Mouse (Mus musculus): ENCODE measurements around the gene Fam19a1. TPM values are rescaled to one million over a fixed set of nuclear protein-coding genes. Genes with fewer than 3 reads are reported as not detected.

The Fam19a1 gene
- polyA plus RNA-seq, 1 experiment from 2014 or later = 13.4 TPM

DNA sequence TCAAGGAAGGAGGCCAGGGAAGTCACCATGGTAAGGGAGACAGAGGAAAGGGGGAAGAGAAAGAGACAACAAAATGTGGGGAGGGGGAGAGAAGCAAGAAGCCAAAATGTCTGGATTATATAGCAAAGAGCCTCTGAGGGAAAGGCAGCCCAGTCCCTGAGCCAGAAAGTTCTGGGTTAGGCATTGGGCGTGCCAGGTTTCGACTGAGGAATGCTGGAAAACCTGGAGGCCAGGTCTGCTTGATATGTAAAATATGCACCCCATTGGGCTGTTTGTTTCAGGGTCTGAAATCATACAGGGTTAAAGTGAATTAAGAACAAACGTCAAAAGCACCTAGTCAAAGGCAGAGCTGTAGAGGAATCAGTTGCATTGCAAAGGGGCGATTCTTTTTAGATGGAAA, 346.1 kb downstream of the Fam19a1 start:
- H3K4me2 ChIP-seq (replicated peaks; ENCODE audit: low read depth, low read length) = no peak overlapping the region
- H3K4me1 ChIP-seq (ENCODE audit: control insufficient read depth, insufficient read depth, low read length) = peaks cover 4% of the 10 kb centered on the region; the same call in 1 of the 2 replicates
- ATAC-seq (ENCODE audit: insufficient number of reproducible peaks, insufficient read depth, low FRiP score, low read depth) = no peak
- no peak overlapping the region for H3K4me3 ChIP-seq (ENCODE audit: low read depth, low read length)
- no peaks in the 10 kb centered on the region for H3K27me3 ChIP-seq (ENCODE audit: control insufficient read depth, insufficient read depth, low read length)
- no peak overlapping the region for H3K27ac ChIP-seq (ENCODE audit: low read length)
- H3K9ac ChIP-seq (replicated peaks; ENCODE audit: low read depth, low read length) = no peak overlapping the region
- WGBS = 71% methylated on average over 4 of the region's 4 CpGs
- no peaks in the 10 kb centered on the region for H3K9me3 ChIP-seq (ENCODE audit: control insufficient read depth, low read depth, low read length)
- H3K36me3 ChIP-seq (ENCODE audit: control insufficient read depth, insufficient read depth, low read length) = no peaks in the 10 kb centered on the region

DNA sequence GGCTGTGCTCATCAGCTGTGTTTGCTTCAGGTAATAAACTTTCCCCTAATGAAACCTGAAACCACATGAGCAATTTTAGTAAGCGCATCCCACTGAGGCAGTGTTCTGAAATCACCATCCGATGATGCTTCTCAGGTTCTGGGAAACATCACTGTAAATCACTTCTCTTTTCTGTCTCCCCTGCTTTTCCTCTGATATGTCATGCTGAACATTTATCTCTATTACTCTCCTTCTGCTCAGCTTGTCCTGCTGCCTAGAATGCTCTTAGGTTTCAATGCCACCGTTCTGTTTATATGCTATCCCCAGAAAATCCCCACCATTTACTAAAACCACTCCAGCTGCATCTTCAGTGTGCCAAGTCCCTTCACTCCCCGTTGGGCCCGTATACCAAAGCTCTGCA, 386.5 kb downstream of the Fam19a1 start:
- Histone ChIP-seq H3K4me3 (ENCODE audit: low read depth, low read length) (no peak overlapping the region), H3K4me1 (ENCODE audit: control insufficient read depth, insufficient read depth, low read length) (no peaks in the 10 kb centered on the region), H3K9me3 (ENCODE audit: control insufficient read depth, low read depth, low read length) (no peaks in the 10 kb centered on the region), H3K4me2 (replicated peaks; ENCODE audit: low read depth, low read length) (no peak overlapping the region), H3K27ac (ENCODE audit: low read length) (no peak overlapping the region), H3K27me3 (ENCODE audit: control insufficient read depth, insufficient read depth, low read length) (no peaks in the 10 kb centered on the region), H3K9ac (replicated peaks; ENCODE audit: low read depth, low read length) (no peak overlapping the region), H3K36me3 (ENCODE audit: control insufficient read depth, insufficient read depth, low read length) (no peaks in the 10 kb centered on the region)
- 43% methylated on average over 5 of the region's 5 CpGs for WGBS
- ATAC-seq (ENCODE audit: insufficient number of reproducible peaks, insufficient read depth, low FRiP score, low read depth) = no peak

DNA sequence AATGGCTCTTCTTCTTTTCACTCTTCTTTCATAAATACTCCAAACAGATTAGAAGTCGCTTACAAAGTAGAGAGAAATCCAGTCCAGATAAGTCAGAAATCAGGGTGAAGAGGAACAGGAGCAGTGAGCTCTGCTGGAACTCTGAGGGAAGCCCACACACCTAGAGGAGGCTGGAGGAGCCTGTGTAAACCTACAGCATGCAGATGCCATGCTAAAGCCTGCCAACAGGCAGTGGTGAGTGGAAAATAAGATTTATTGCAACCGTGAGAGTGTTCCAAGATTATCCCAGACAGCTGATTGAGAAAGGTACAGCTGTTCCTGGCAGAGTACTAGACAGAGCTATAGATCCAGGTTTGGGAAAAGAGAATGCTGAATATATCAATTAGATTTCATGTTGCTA, 428.6 kb downstream of the Fam19a1 start:
- Histone ChIP-seq H3K4me2 (replicated peaks; ENCODE audit: low read depth, low read length) (no peak overlapping the region), H3K36me3 (ENCODE audit: control insufficient read depth, insufficient read depth, low read length) (no peaks in the 10 kb centered on the region)
- WGBS = 64% methylated on average over 2 of the region's 2 CpGs

DNA sequence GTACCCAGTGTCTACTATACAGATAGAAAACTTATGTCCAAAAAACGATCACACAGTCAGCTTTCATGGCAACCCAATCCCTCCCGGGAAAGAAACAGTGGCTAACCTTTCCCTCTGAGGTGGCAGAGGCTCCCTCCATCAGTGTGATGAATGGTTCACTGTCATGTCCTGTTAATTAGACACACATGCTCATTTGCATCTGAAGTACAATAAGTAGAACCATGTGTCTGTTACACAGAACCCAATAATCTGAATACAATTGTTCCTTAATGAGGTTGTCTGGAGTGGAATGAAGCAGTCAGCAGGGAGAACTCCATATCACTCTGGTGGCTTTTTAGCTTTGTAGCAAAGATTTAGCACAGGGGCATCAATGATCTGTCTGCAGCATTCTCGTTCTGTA, 431.9 kb downstream of the Fam19a1 start:
- no peak overlapping the region for H3K4me2 ChIP-seq (replicated peaks; ENCODE audit: low read depth, low read length)
- 60% methylated on average over 3 of the region's 3 CpGs for WGBS
- no peaks in the 10 kb centered on the region for H3K36me3 ChIP-seq (ENCODE audit: control insufficient read depth, insufficient read depth, low read length)
- no peaks in the 10 kb centered on the region for H3K27me3 ChIP-seq (ENCODE audit: control insufficient read depth, insufficient read depth, low read length)
- H3K9ac ChIP-seq (replicated peaks; ENCODE audit: low read depth, low read length) = no peak overlapping the region
- no peak overlapping the region for H3K4me3 ChIP-seq (ENCODE audit: low read depth, low read length)
- no peaks in the 10 kb centered on the region for H3K4me1 ChIP-seq (ENCODE audit: control insufficient read depth, insufficient read depth, low read length)
- ATAC-seq (ENCODE audit: insufficient number of reproducible peaks, insufficient read depth, low FRiP score, low read depth) = no peak
- no peaks in the 10 kb centered on the region for H3K9me3 ChIP-seq (ENCODE audit: control insufficient read depth, low read depth, low read length)
- no peak overlapping the region for H3K27ac ChIP-seq (ENCODE audit: low read length)

More for the DNA sequence above, 428.6 kb downstream of the Fam19a1 start:
- ATAC-seq (ENCODE audit: insufficient number of reproducible peaks, insufficient read depth, low FRiP score, low read depth) = no peak
- Histone ChIP-seq H3K27ac (ENCODE audit: low read length) (no peak overlapping the region), H3K4me3 (ENCODE audit: low read depth, low read length) (no peak overlapping the region), H3K9me3 (ENCODE audit: control insufficient read depth, low read depth, low read length) (no peaks in the 10 kb centered on the region), H3K27me3 (ENCODE audit: control insufficient read depth, insufficient read depth, low read length) (no peaks in the 10 kb centered on the region), H3K9ac (replicated peaks; ENCODE audit: low read depth, low read length) (no peak overlapping the region), H3K4me1 (ENCODE audit: control insufficient read depth, insufficient read depth, low read length) (no peaks in the 10 kb centered on the region)

DNA sequence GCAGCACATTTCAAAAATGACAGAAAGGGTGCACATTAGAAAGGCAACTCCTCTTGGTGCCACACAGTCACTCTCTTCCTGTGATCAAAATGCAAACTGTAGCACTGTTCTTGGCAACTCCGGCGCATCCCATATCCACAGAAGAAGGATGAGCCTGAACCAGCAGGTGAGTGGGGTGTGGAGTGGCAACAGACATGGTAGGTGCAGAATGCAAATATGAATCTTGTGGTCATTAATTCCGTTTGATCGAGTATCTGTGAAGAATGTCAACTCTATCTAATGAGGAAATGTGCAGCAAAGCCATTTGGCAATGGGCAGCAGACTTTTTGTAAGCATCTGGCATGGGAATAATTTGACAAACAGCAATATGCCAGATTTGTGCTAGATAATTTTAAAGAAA, 437.5 kb downstream of the Fam19a1 start:
- no peaks in the 10 kb centered on the region for H3K9me3 ChIP-seq (ENCODE audit: control insufficient read depth, low read depth, low read length)
- H3K36me3 ChIP-seq (ENCODE audit: control insufficient read depth, insufficient read depth, low read length) = no peaks in the 10 kb centered on the region
- no peak overlapping the region for H3K9ac ChIP-seq (replicated peaks; ENCODE audit: low read depth, low read length)
- H3K4me1 ChIP-seq (ENCODE audit: control insufficient read depth, insufficient read depth, low read length) = no peaks in the 10 kb centered on the region
- no peak overlapping the region for H3K4me2 ChIP-seq (replicated peaks; ENCODE audit: low read depth, low read length)
- WGBS = 89% methylated on average over 4 of the region's 4 CpGs
- no peak overlapping the region for H3K4me3 ChIP-seq (ENCODE audit: low read depth, low read length)
- no peak overlapping the region for H3K27ac ChIP-seq (ENCODE audit: low read length)
- H3K27me3 ChIP-seq (ENCODE audit: control insufficient read depth, insufficient read depth, low read length) = no peaks in the 10 kb centered on the region
- ATAC-seq (ENCODE audit: insufficient number of reproducible peaks, insufficient read depth, low FRiP score, low read depth) = no peak

DNA sequence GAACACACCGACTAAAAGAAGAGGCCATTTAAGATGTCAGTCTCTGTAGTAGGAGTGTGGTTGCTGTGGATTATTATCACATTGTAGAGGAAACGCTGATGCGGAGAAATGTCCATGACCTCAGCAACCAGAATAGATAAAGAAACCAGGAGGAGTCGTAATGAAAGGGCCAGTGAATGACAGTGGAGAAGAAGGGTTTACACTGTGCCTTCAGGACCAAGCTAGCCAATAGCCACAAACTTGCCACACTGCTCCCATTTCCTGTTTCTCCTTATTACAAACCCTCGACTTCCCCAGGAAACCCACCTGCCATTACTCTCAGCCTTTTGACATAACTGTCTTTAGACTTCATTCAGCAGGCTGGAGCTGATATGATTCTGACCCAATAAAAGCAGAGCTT, 465.7 kb downstream of the Fam19a1 start:
- H3K27ac ChIP-seq (ENCODE audit: low read length) = no peak overlapping the region
- 70% methylated on average over 5 of the region's 5 CpGs for WGBS
- H3K27me3 ChIP-seq (ENCODE audit: control insufficient read depth, insufficient read depth, low read length) = no peaks in the 10 kb centered on the region
- H3K4me3 ChIP-seq (ENCODE audit: low read depth, low read length) = no peak overlapping the region
- ATAC-seq (ENCODE audit: insufficient number of reproducible peaks, insufficient read depth, low FRiP score, low read depth) = no peak
- no peaks in the 10 kb centered on the region for H3K36me3 ChIP-seq (ENCODE audit: control insufficient read depth, insufficient read depth, low read length)
- no peaks in the 10 kb centered on the region for H3K9me3 ChIP-seq (ENCODE audit: control insufficient read depth, low read depth, low read length)
- no peaks in the 10 kb centered on the region for H3K4me1 ChIP-seq (ENCODE audit: control insufficient read depth, insufficient read depth, low read length)
- H3K4me2 ChIP-seq (replicated peaks; ENCODE audit: low read depth, low read length) = no peak overlapping the region
- H3K9ac ChIP-seq (replicated peaks; ENCODE audit: low read depth, low read length) = no peak overlapping the region

DNA sequence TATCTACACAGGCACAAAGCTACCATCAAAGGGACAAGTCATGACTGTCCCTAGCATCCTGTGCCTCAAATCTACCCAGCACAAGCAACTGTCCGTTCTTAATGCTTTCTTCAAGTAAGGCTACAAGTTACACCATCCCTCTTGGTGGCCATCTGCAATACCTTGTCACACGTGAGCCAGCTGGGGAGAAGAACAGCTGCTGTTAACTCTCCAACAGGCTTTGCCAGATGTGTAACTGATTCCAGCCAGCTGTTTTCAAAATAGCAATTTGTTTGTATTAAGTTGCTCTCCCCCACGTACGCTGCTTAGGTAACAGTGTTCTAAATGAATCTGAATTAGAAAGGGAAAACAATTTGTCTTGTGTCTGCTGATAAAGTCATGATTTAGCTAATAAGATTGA, 467.8 kb downstream of the Fam19a1 start:
- Histone ChIP-seq H3K4me2 (replicated peaks; ENCODE audit: low read depth, low read length) (no peak overlapping the region), H3K4me1 (ENCODE audit: control insufficient read depth, insufficient read depth, low read length) (no peaks in the 10 kb centered on the region), H3K4me3 (ENCODE audit: low read depth, low read length) (no peak overlapping the region), H3K9ac (replicated peaks; ENCODE audit: low read depth, low read length) (no peak overlapping the region), H3K9me3 (ENCODE audit: control insufficient read depth, low read depth, low read length) (no peaks in the 10 kb centered on the region), H3K27me3 (ENCODE audit: control insufficient read depth, insufficient read depth, low read length) (no peaks in the 10 kb centered on the region), H3K27ac (ENCODE audit: low read length) (no peak overlapping the region), H3K36me3 (ENCODE audit: control insufficient read depth, insufficient read depth, low read length) (no peaks in the 10 kb centered on the region)
- 44% methylated on average over 4 of the region's 4 CpGs for WGBS
- no peak for ATAC-seq (ENCODE audit: insufficient number of reproducible peaks, insufficient read depth, low FRiP score, low read depth)

DNA sequence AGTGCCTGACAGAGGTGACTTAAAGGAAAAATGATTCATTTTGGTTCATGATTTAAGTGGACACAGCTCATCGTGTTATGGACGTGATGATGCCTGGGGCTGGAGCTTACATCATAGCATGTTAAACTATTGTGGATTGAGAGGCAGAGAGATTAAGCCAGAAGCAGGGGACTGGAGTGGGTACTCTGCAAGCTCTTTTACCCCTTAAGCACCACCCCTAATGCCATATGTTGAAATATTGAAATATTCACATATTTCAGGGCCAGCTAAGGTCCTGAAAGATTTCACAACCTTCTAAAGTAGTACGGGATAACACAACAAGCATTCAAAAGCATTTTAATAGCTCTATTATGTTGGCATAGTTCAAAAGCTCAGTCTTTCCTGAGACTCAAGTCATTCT, 468.2 kb downstream of the Fam19a1 start:
- H3K4me1 ChIP-seq (ENCODE audit: control insufficient read depth, insufficient read depth, low read length) = no peaks in the 10 kb centered on the region
- H3K36me3 ChIP-seq (ENCODE audit: control insufficient read depth, insufficient read depth, low read length) = no peaks in the 10 kb centered on the region
- no peak overlapping the region for H3K4me2 ChIP-seq (replicated peaks; ENCODE audit: low read depth, low read length)
- no peak overlapping the region for H3K9ac ChIP-seq (replicated peaks; ENCODE audit: low read depth, low read length)
- H3K27ac ChIP-seq (ENCODE audit: low read length) = no peak overlapping the region
- WGBS = 64% methylated on average over 3 of the region's 3 CpGs
- H3K27me3 ChIP-seq (ENCODE audit: control insufficient read depth, insufficient read depth, low read length) = no peaks in the 10 kb centered on the region
- ATAC-seq (ENCODE audit: insufficient number of reproducible peaks, insufficient read depth, low FRiP score, low read depth) = no peak
- no peaks in the 10 kb centered on the region for H3K9me3 ChIP-seq (ENCODE audit: control insufficient read depth, low read depth, low read length)
- no peak overlapping the region for H3K4me3 ChIP-seq (ENCODE audit: low read depth, low read length)

DNA sequence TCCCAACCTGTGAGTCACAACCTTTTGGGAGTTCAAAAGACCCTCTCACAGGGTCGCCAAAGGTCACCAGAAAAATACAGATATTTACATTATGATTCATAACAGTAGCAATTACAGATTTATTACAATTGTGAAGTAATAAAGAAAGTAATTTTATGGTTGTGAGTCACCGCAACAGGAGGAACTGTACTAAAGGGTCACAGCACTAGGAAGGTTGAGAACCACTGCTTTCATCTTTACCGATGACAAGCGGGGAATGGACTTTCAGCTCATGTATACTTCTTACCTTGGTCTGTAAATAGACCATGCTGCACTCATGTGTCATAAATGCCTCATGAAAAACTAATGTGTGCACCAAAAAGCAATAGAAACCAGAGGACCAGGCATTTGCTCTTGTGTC, 474.5 kb downstream of the Fam19a1 start:
- H3K9ac ChIP-seq (replicated peaks; ENCODE audit: low read depth, low read length) = no peak overlapping the region
- H3K4me2 ChIP-seq (replicated peaks; ENCODE audit: low read depth, low read length) = no peak overlapping the region
- H3K27ac ChIP-seq (ENCODE audit: low read length) = no peak overlapping the region
- no peaks in the 10 kb centered on the region for H3K27me3 ChIP-seq (ENCODE audit: control insufficient read depth, insufficient read depth, low read length)
- no peaks in the 10 kb centered on the region for H3K36me3 ChIP-seq (ENCODE audit: control insufficient read depth, insufficient read depth, low read length)
- WGBS = 79% methylated on average over 4 of the region's 4 CpGs
- H3K9me3 ChIP-seq (ENCODE audit: control insufficient read depth, low read depth, low read length) = no peaks in the 10 kb centered on the region
- no peak for ATAC-seq (ENCODE audit: insufficient number of reproducible peaks, insufficient read depth, low FRiP score, low read depth)
- H3K4me3 ChIP-seq (ENCODE audit: low read depth, low read length) = no peak overlapping the region
- no peaks in the 10 kb centered on the region for H3K4me1 ChIP-seq (ENCODE audit: control insufficient read depth, insufficient read depth, low read length)
